Mouse (Mus musculus) brain, embryonic 14.5 days (tissue): ENCODE results near the gene Alox5ap. TPM values are rescaled to one million over a fixed set of nuclear protein-coding genes. Genes with fewer than 3 reads are reported as not detected.

Experiments used
- DNase-seq: peaks from one replicate; pipeline ENCODE4 v3.0.0-alpha.2; 2011; ENCODE audit warnings: low read depth
- CTCF ChIP-seq: fragments of 200-500 bp; IDR thresholded peaks from 2 replicates; pipeline ENCODE4 v1.5.1; 2012; ENCODE audit warnings: inconsistent platforms, mild to moderate bottlenecking, moderate library complexity, borderline replicate concordance; ENCODE audit not compliant: insufficient read depth, insufficient read length; ENCODE audit errors: extremely low read depth
- POLR2A ChIP-seq: fragments of 200-500 bp; IDR thresholded peaks from 2 replicates; pipeline ENCODE4 v1.6.1; 2012; ENCODE audit warnings: mild to moderate bottlenecking, inconsistent platforms, borderline replicate concordance; ENCODE audit not compliant: poor library complexity, insufficient read depth, insufficient read length, severe bottlenecking; ENCODE audit errors: extremely low read depth
- polyA plus RNA-seq: library from polyadenylated mRNA; depleted of rRNA; stranded (reverse); fragments of >200 nt; gene quantifications from 2 replicates; pipeline ENCODE4 v1.2.3, GENCODE M21; 2012; rRNA removed

Gene Alox5ap
- polyA plus RNA-seq, 1 experiment = 11.4 TPM

DNA sequence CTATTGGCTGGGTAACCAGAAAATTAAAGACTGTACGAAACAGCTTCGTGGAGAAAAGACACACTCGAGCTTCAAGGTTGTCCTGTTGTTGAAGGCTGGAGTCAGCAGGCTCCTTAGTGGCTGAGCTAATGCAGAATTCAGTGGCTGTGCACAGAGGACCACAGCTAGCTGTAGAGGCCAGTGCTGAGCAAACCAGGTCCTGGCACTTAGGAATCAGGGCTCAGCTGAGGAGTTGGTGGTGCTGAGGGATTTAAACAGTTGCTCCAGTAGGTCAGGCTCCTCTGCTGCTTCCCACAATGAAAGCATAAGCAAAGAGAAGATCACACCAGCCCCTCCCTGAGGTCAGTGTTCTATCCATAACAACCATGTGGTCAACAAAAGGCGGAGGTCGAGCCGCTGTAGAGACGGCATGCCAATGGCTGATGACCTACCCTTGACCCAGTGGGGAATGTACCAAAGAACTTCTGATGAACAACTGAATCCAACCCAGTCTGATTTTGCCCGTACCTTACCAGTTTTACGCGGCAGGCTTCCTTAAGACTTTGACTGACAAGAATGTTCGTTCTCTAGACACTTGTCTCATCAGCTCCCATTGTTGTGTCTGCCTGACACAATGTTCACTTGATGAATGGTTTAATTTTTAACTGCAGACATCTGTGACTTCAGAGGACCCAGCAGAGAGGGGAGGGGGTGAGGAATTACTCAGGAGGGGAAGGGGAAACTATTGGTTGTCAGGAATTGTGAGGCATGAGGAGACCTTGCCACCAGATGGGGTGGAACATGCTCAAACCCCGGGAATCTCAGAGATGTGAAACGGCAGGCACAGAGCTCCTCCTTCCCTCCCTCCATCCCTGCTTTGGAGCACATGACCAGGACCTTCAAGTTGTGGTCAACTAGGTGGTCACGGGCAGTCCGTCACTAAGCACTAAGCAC is 57.6 kb downstream of the Alox5ap start:
- no peak for TF ChIP-seq POLR2A
- TF ChIP-seq CTCF = no peak
- peak; percentile 83 for DNase-seq

DNA sequence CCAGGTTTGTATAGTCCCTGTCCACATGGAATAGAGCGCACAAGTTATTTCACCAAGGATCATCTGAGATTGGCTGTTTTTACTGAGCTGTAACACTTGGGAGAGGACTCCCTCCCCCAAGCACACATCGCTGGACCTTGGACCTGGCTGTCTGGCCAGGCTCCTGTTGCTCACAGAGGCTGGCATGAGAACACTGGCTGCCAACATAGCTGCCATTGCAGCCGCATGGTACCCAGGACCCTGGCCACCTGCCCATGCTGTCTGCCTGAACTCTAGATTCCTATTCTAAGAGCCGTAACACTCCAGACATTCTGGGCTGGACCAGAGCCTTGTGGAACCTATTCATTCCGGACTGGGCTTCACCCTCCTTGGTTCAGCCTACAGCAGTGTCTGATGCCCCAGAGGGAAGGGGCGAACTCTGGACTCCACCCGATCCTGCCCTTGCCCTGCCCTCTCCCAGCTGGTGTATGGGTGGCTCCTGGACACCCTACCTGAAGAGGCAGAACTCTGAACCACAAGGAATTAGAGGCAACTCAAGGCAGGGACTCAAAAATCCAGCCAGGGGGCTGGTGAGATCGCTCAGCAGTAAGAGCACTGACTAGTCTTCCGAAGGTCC is 58.5 kb downstream of the Alox5ap start:
- DNase-seq = no peak
- no peak for TF ChIP-seq CTCF

GRCm38 (mm10) chr5:149324739-149325138 is 60.2 kb downstream of the Alox5ap start:
- TF ChIP-seq CTCF = no peak
- no peak for TF ChIP-seq POLR2A
- no peak for DNase-seq

DNA sequence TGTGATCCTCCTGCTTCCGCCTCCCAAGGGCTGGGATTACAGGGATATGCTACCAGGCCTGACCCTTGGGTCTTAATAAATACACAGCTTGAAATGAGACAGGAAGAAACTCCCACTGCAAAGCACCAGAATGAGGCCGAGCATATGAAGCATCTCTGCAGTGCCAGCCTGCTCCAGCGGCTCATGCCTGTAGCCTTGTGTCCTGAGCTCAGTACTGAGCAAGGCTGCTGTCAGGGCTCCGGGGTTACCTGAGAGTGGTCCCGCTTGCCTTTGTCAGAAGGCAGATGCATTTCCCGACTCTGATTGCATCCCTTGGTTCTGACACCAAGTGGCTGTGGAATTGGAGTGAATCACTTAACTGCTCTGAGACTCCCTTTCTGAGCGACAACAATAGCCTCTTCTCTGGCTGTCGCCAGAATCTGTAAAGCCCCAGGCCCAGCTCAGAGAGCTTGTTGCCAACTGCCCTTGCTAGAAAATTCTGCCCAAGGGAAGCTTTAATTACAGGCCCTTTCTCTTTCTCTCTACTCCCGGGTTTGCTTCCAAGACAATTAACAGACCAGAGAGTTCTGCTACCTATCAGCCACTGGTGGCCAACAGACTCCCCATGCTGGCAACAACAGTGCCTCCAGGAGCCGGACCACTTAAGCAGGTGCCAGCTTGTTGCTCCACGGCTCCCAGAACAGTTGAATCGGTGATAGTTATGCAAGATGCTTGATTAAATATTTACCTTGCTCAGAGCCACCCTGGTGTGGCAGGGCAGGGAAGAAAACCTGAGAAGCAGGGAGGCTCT is 64.7 kb downstream of the Alox5ap start:
- TF ChIP-seq POLR2A (no peak), CTCF (no peak)
- DNase-seq = peak; percentile 91

DNA sequence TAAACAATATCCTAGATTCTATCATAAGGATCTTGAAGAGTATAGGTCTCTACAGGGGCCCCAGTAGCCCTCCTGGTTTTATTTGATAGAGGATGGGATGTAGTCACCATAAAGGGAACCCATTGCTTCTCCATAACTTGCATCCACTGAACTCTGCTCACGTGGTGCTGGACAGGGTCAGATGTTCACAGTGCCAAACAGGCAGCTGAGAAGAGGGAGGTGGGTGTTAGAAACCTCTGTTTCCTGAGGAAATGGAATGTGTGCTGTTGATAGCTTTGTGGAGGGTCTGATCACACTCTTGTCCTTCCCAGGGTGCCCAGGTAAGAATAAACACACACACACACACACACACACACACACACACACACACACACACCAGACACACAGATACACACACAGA is 66.0 kb downstream of the Alox5ap start:
- TF ChIP-seq POLR2A = no peak
- no peak for TF ChIP-seq CTCF
- DNase-seq = no peak

DNA sequence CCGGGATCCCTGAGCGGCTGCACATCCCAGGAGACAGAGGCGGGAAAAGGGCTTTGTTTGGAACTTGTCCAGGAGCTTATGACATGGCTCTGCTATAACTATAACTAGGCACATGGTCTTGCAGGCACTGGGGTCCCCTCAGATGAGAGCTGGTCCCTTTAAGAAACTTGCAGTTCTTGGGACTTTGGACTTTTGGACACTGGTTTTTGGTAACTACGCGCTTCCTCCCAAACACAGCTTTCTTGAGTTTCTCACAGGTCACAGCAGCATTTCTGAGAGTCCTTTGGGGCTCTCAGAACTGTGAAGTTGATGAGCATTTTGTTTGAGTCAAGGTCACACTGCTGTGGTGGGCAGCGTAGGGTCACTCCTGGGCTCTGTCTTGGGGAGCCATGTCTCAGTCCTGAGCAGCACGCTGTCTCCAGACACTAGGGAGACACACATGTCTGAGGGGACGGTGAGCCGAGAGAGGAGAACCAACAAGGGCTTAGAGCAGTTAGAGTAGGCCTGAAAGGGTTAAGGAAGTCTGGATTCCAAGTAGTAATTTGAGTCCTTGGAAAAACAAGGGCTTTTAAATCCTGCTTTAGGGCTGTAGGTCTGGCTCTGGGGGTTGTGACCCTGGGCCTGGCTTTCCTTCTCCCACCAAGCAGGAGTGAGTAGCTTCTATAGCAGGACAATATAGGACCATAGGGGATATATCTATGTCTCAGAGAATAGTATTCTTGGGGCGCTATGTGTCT is 67.0 kb downstream of the Alox5ap start:
- TF ChIP-seq POLR2A (no peak), CTCF (no peak)
- DNase-seq = no peak

GRCm38 (mm10) chr5:149332787-149333186 is 68.2 kb downstream of the Alox5ap start:
- DNase-seq = no peak
- no peak for TF ChIP-seq POLR2A

GRCm38 (mm10) chr5:149333941-149334698 is 69.6 kb downstream of the Alox5ap start:
- no peak for DNase-seq
- TF ChIP-seq CTCF (no peak), POLR2A (no peak)

DNA sequence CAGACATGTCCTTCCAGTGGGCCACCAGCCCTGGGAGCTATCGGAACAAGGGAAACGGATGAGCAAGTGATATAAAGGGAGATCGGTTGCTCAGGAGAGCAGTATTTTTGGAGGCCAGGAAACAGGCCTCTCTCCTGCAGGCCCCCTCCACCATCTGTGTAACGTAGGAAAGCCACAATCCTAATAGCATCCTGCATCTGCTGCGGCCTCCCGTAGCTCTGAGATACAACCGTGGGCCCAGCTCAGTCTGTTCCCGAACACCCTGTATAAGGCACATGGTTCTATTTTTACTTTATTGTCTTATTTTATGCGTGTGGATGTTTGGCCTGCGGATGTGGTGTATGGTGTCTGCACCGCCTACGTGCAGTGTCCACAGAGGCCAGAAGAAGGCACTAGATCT is 70.4 kb downstream of the Alox5ap start:
- no peak for DNase-seq

DNA sequence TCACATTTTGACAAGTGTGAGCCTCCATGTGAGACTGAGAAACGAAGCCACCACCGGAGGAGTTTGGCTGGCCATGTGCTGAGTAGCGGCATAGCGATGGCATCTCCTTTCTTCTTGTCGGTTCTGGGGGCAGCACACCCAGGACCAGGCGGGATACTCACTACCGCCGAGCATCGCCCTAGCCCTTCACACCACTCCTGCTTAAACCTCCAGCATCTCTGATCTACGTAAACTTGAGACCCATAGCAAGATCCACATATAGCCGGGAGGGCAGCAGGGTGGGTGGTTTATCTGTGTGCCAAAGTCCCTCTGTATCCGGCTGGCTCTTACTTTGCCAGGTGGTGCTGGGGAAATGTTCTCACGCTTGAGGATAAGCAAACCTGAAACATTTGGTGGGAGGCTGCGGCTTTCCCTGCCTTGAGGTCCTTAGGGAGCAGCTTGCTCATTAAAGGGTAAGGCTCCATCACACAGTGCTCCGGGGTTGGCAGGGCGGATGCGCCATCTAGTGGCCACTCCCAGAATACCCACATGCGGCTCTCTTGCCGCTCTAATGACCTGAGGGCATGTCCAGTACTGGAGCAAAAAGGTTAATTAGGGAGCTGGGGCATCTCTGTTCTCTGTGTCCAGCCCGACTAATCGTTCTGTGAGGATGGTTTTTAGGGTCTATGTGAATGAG is 71.1 kb downstream of the Alox5ap start:
- peak; percentile 90 for DNase-seq
- TF ChIP-seq POLR2A (no peak), CTCF (peak; percentile 99)

More for the DNA sequence above, 70.4 kb downstream of the Alox5ap start:
- TF ChIP-seq CTCF (no peak), POLR2A (no peak)

DNA sequence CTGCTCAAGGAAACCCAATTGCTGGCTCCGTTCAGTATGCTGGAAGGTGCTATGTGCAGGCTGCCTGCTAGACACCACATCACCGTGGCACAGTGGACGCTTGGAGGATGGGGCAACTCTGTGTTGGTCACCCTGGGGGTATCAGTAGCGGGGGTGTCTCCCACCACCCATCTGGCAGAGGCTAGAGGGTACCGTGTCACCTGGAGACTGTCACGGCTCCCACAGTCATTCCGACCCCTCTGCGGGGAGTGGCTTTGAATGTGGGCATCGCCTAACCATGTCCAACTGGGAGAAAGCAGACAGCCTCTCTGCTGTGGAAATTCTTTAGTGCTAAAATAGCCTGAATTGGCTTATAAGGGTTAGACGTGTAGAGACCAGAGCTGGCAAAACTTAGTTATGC is 72.6 kb downstream of the Alox5ap start:
- TF ChIP-seq CTCF = no peak
- TF ChIP-seq POLR2A = no peak
- DNase-seq = no peak

Other genes starting within 250 kb of the Alox5ap start
- 29.2 and 38.7 TPM in 2 replicates for gene Uspl1, start 80.4 kb upstream of the Alox5ap start, polyA plus RNA-seq
- gene Hmgb1, start 80.3 kb upstream of the Alox5ap start, polyA plus RNA-seq = 268 and 316 TPM in 2 replicates
- gene Medag, start 147.0 kb downstream of the Alox5ap start, polyA plus RNA-seq = 2.0 and 3.5 TPM in 2 replicates
- gene Tex26, start 174.9 kb downstream of the Alox5ap start, polyA plus RNA-seq = 1.4 TPM in 2 replicates